Mouse (Mus musculus) cerebellum, postnatal 25 days (tissue): ENCODE data around the gene Mindy1.

Experiments
- DNase-seq, 2 experiments: peaks; one replicate each; pipeline ENCODE4 v3.0.0; 2021; ENCODE audit warnings: mixed read lengths in 2 of 2

The Mindy1 gene

GRCm38 (mm10) chr3:95269789-95270188 is 11.4 kb upstream of the Mindy1 start:
- no peak for DNase-seq

GRCm38 (mm10) chr3:95270766-95271364 is 10.3 kb upstream of the Mindy1 start:
- peak in 1 of 2 experiments; percentile 17 for DNase-seq

- peak; percentile 94 to 96 for DNase-seq
These were observed 7.7 kb upstream of the Mindy1 start for GRCm38 (mm10) chr3:95273471-95273870.

GRCm38 (mm10) chr3:95274453-95274852 is 6.7 kb upstream of the Mindy1 start:
- no peak for DNase-seq

- DNase-seq, result no peak
These were observed 6.0 kb upstream of the Mindy1 start for GRCm38 (mm10) chr3:95275161-95275560.

- DNase-seq, result no peak
These were observed 4.7 kb upstream of the Mindy1 start for GRCm38 (mm10) chr3:95276428-95276934.

GRCm38 (mm10) chr3:95277149-95277551 is 4.0 kb upstream of the Mindy1 start:
- DNase-seq, result peak in 1 of 2 experiments; percentile 49

GRCm38 (mm10) chr3:95280747-95281146 is 398 bp upstream of the Mindy1 start:
- DNase-seq, result peak; percentile 57 to 62

GRCm38 (mm10) chr3:95282381-95282864 is 1.3 kb downstream of the Mindy1 start:
- DNase-seq, result peak in 1 of 2 experiments; percentile 65

- peak; percentile 87 to 88 for DNase-seq
These were observed 1.9 kb downstream of the Mindy1 start for GRCm38 (mm10) chr3:95282865-95283588.

- DNase-seq, result no peak
These were observed 2.4 kb downstream of the Mindy1 start for GRCm38 (mm10) chr3:95283589-95283941.

GRCm38 (mm10) chr3:95284062-95284461 is 2.9 kb downstream of the Mindy1 start:
- DNase-seq, result no peak

- no peak for DNase-seq
These were observed 3.5 kb downstream of the Mindy1 start for GRCm38 (mm10) chr3:95284501-95285281.

GRCm38 (mm10) chr3:95285390-95285789 is 4.2 kb downstream of the Mindy1 start:
- no peak for DNase-seq

GRCm38 (mm10) chr3:95286011-95286410 is 4.9 kb downstream of the Mindy1 start:
- no peak for DNase-seq

- DNase-seq, result no peak
These were observed 5.4 kb downstream of the Mindy1 start for GRCm38 (mm10) chr3:95286510-95286909.

GRCm38 (mm10) chr3:95287541-95287940 is 6.4 kb downstream of the Mindy1 start:
- no peak for DNase-seq

GRCm38 (mm10) chr3:95289419-95289818 is 8.3 kb downstream of the Mindy1 start:
- peak; percentile 88 for DNase-seq

- no peak for DNase-seq
These were observed 9.0 kb downstream of the Mindy1 start for GRCm38 (mm10) chr3:95290156-95290555.

- no peak for DNase-seq
These were observed 9.9 kb downstream of the Mindy1 start for GRCm38 (mm10) chr3:95291041-95291440.

- DNase-seq, result no peak
These were observed 11.8 kb downstream of the Mindy1 start for GRCm38 (mm10) chr3:95292899-95293298.

- DNase-seq, result no peak
These were observed 12.4 kb downstream of the Mindy1 start for GRCm38 (mm10) chr3:95293537-95293936.

- no peak for DNase-seq
These were observed 13.2 kb downstream of the Mindy1 start for GRCm38 (mm10) chr3:95294316-95294715.
